Mouse (Mus musculus): ENCODE measurements around the gene Itpr3. TPM values are rescaled to one million over a fixed set of nuclear protein-coding genes. Genes with fewer than 3 reads are reported as not detected.
A peak's percentile ranks its signal among the peaks of the same experiment; 100 is the strongest.

Gene Itpr3
- polyA plus RNA-seq, 1 experiment from 2014 or later = 0.67 TPM

DNA sequence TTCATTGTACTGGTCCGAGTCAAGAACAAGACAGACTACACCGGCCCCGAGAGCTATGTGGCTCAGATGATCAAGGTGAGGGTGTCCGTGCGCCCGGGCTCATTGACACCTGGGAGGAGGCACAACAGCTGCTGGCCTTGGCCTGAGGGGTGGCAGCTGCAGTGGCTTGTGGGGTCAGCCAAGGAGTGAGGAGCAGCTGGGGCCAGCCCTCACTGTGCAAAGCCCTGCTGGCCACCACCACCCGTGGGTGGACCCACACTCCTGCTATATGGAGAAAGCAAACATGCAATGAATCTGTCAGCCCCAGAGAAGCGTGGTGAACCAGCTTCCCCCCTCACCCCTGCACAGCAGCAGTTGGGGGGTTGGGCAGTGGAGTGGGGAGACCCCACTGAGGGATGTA lies 62.9 kb downstream of the Itpr3 start:
- no peak overlapping the region for H3K9ac ChIP-seq
- 64% methylated on average over 8 of the region's 8 CpGs for WGBS (ENCODE audit: insufficient replicate concordance)
- H3K4me3 ChIP-seq (replicated peaks) = no peak overlapping the region
- ATAC-seq (ENCODE audit: insufficient read depth) = no peak
- peaks cover 30% of the 10 kb centered on the region for H3K36me3 ChIP-seq (replicated peaks)
- H3K4me1 ChIP-seq (replicated peaks) = peaks cover 43% of the 10 kb centered on the region
- no peaks in the 10 kb centered on the region for H3K27me3 ChIP-seq
- H3K9me3 ChIP-seq (replicated peaks) = no peaks in the 10 kb centered on the region
- H3K27ac ChIP-seq (replicated peaks) = no peak overlapping the region
- H3K4me2 ChIP-seq = no peak overlapping the region

DNA sequence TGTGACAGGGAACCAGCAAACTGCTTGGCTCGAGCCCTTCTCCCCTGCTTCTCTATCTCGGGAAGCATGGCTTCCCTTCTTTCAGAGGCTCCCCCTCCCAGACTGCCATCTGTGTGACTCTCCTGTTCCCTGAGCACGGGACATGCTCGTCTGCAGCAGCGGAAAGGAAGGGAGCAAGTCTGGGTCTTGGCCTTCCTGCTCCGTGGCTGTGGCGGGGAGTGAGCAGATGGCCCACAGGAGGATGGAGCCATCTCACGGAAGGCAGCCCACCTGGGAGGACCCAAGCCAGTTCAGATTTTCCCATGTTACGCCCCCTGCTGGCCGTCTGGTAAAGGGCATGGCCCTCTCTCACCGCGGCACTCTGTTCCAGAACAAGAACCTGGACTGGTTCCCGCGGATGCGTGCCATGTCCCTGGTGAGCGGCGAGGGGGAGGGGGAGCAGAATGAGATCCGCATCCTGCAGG lies 63.5 kb downstream of the Itpr3 start:
- peaks cover 43% of the 10 kb centered on the region for H3K4me1 ChIP-seq (replicated peaks)
- H3K9me3 ChIP-seq (replicated peaks) = no peaks in the 10 kb centered on the region
- no peak for ATAC-seq (ENCODE audit: insufficient read depth)
- H3K36me3 ChIP-seq (replicated peaks) = peaks cover 34% of the 10 kb centered on the region
- H3K9ac ChIP-seq = no peak overlapping the region
- no peak overlapping the region for H3K4me3 ChIP-seq (replicated peaks)
- no peaks in the 10 kb centered on the region for H3K27me3 ChIP-seq
- WGBS (ENCODE audit: insufficient replicate concordance) = 27% methylated on average over 18 of the region's 18 CpGs
- H3K27ac ChIP-seq (replicated peaks) = no peak overlapping the region
- H3K4me2 ChIP-seq = no peak overlapping the region

DNA sequence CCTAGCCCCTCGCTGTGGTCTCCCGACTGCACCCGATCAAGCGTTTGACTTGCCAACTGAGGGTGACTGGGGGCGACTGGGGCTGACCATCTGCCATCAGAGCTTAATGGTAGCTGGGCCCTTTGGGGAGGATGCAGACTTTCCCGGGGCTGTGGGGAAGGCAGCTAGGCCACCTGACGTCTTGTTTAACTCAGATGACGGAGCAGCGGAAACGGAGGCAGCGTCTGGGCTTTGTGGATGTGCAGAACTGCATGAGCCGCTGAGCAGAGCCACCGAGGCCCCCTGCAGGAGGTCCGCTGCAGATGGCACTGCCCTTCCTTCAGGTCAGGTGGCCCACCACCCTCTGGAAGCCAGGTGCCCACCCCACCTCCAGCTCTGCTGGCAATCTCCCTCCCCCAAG lies 64.2 kb downstream of the Itpr3 start:
- Histone ChIP-seq H3K36me3 (replicated peaks) (peaks cover 33% of the 10 kb centered on the region), H3K4me1 (replicated peaks) (peaks cover 43% of the 10 kb centered on the region), H3K9me3 (replicated peaks) (no peaks in the 10 kb centered on the region), H3K27ac (replicated peaks) (peak overlapping the region; percentile 68), H3K4me2 (no peak overlapping the region), H3K9ac (no peak overlapping the region), H3K27me3 (no peaks in the 10 kb centered on the region), H3K4me3 (replicated peaks) (no peak overlapping the region)
- ATAC-seq (ENCODE audit: insufficient read depth) = no peak
- 71% methylated on average over 14 of the region's 14 CpGs for WGBS (ENCODE audit: insufficient replicate concordance)

DNA sequence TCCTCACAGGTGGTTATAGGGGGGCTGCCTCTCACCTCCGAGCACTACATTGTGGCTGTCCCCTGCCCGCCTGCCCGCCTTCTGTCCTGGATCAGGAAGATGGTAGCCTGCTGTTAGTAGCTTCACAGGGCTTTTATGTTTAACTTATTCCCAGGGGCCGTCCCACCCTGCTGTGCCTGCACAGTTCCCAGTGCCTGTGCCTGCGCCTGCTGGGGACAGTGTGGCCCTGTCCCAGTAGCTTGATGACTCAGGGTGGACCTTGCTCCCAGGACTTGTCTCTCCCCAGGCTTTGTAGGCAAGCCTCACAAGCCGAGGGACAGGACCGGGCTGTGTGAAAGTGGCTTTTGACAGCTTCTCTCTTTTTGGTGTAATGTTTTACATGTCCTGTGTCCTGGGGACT lies 64.7 kb downstream of the Itpr3 start:
- WGBS (ENCODE audit: insufficient replicate concordance) = 80% methylated on average over 7 of the region's 7 CpGs
- Histone ChIP-seq H3K4me1 (replicated peaks) (peaks cover 47% of the 10 kb centered on the region), H3K36me3 (replicated peaks) (peaks cover 29% of the 10 kb centered on the region; the same call in 1 of the 2 replicates), H3K27ac (replicated peaks) (peak overlapping the region; percentile 68), H3K9me3 (replicated peaks) (no peaks in the 10 kb centered on the region), H3K9ac (no peak overlapping the region), H3K27me3 (no peaks in the 10 kb centered on the region), H3K4me3 (replicated peaks) (no peak overlapping the region), H3K4me2 (no peak overlapping the region)
- ATAC-seq (ENCODE audit: insufficient read depth) = peak; percentile 71

DNA sequence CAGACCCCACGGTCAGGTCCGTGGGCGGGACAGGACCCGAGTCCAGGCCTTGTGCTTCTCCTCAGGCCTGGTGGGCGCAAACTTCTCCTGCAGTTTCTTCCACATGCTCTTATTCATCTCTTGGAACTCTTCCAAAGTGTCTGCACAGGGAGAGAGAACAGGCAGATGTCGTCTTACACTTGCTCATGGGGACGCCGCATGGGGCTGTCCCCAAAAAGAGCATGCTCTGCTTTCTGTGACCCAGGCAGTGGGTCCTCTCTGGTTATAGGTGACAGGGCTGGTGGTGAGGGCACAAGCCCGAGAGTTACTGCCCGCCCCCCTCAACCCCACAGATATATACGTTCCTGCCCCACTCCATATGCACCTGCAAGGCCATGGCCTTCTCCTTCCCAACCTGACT lies 65.6 kb downstream of the Itpr3 start:
- Histone ChIP-seq H3K9ac (no peak overlapping the region), H3K4me2 (no peak overlapping the region), H3K27me3 (no peaks in the 10 kb centered on the region), H3K4me1 (replicated peaks) (peaks cover 49% of the 10 kb centered on the region), H3K4me3 (replicated peaks) (no peak overlapping the region), H3K27ac (replicated peaks) (no peak overlapping the region), H3K9me3 (replicated peaks) (no peaks in the 10 kb centered on the region), H3K36me3 (replicated peaks) (peaks cover 29% of the 10 kb centered on the region; the same call in 1 of the 2 replicates)
- WGBS (ENCODE audit: insufficient replicate concordance) = 78% methylated on average over 11 of the region's 11 CpGs
- ATAC-seq (ENCODE audit: insufficient read depth) = no peak

DNA sequence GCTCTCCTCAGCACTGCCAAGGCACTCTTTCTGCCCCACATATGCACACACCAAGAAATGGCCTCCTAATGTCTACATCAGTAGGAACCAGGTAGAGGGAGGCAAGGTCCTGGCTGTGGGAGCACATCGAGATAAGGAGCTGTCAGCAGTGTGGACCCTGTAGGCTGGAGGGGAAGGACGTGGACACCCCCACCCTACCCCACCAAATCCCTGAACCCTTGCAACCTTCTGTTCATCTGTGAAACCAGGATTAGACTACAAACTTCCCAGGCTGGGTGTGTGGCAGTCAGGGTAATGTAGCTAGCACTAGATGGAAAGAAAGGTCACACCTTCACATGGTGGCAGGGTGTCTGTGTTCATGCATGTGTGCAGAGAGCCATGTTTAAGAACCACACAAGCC lies 66.0 kb downstream of the Itpr3 start:
- H3K9ac ChIP-seq = no peak overlapping the region
- peaks cover 29% of the 10 kb centered on the region; the same call in 1 of the 2 replicates for H3K36me3 ChIP-seq (replicated peaks)
- no peak for ATAC-seq (ENCODE audit: insufficient read depth)
- H3K27me3 ChIP-seq = no peaks in the 10 kb centered on the region
- no peaks in the 10 kb centered on the region for H3K9me3 ChIP-seq (replicated peaks)
- H3K27ac ChIP-seq (replicated peaks) = no peak overlapping the region
- H3K4me2 ChIP-seq = no peak overlapping the region
- no peak overlapping the region for H3K4me3 ChIP-seq (replicated peaks)
- peaks cover 49% of the 10 kb centered on the region for H3K4me1 ChIP-seq (replicated peaks)
- 53% methylated on average over 2 of the region's 2 CpGs for WGBS (ENCODE audit: insufficient replicate concordance)

DNA sequence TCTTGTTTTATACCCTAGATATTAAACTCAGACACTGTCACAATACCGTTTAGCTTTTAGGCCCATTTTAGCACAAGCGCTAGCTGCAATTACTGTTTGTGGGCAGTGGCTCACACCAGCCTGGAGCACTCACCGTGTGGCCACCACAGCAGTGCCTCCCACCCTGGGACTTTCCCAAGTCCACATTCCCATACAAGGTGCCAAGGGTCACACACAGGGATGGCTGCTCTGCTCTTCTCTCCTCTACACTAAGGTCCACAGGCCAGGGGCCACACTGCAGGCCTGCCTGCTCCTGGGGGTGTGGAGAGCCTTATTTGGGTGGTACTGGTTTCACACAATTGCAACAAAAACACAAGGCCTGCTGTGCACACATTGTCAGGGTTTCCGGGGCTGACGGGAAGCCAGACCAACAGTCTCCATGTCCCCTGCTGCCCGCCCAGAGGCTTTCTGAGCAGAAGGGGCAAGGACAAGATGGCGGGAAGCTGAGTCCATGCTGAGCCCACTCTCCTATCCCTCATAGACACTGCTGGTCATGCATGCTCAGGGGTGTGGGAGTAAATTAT lies 66.8 kb downstream of the Itpr3 start:
- Histone ChIP-seq H3K27ac (replicated peaks) (peak overlapping the region; percentile 35; the same call in 1 of the 2 replicates), H3K4me3 (replicated peaks) (no peak overlapping the region), H3K27me3 (no peaks in the 10 kb centered on the region), H3K9ac (no peak overlapping the region), H3K4me2 (no peak overlapping the region), H3K4me1 (replicated peaks) (peaks cover 55% of the 10 kb centered on the region), H3K36me3 (replicated peaks) (peaks cover 29% of the 10 kb centered on the region; the same call in 1 of the 2 replicates), H3K9me3 (replicated peaks) (no peaks in the 10 kb centered on the region)
- WGBS (ENCODE audit: insufficient replicate concordance) = 75% methylated on average over 7 of the region's 7 CpGs
- peak; percentile 61 for ATAC-seq (ENCODE audit: insufficient read depth)

DNA sequence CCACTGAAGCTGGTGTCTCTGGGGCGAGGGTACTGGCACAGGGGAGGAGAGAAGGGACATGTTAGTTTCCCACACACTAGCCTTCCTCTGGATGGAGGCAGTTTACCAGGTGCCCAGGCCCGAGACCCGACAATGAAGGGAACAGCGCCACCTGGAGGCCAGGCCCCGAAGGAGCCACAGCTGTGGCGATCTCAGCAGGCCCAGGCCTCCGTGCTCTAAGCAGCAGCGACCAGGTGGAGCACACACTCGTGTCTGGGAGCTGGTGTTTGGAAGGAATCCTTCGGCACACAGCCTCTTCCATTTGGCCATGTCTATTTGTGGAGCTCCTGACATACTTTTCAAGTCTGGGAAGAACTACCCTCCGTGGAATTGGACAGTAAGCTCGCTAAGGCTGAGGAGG lies 68.1 kb downstream of the Itpr3 start:
- ATAC-seq (ENCODE audit: insufficient read depth) = no peak
- 33% methylated on average over 12 of the region's 12 CpGs for WGBS (ENCODE audit: insufficient replicate concordance)
- Histone ChIP-seq H3K27me3 (no peaks in the 10 kb centered on the region), H3K4me2 (no peak overlapping the region), H3K9me3 (replicated peaks) (no peaks in the 10 kb centered on the region), H3K9ac (no peak overlapping the region), H3K27ac (replicated peaks) (no peak overlapping the region), H3K4me3 (replicated peaks) (no peak overlapping the region), H3K36me3 (replicated peaks) (peaks cover 29% of the 10 kb centered on the region; the same call in 1 of the 2 replicates), H3K4me1 (replicated peaks) (peaks cover 58% of the 10 kb centered on the region)

DNA sequence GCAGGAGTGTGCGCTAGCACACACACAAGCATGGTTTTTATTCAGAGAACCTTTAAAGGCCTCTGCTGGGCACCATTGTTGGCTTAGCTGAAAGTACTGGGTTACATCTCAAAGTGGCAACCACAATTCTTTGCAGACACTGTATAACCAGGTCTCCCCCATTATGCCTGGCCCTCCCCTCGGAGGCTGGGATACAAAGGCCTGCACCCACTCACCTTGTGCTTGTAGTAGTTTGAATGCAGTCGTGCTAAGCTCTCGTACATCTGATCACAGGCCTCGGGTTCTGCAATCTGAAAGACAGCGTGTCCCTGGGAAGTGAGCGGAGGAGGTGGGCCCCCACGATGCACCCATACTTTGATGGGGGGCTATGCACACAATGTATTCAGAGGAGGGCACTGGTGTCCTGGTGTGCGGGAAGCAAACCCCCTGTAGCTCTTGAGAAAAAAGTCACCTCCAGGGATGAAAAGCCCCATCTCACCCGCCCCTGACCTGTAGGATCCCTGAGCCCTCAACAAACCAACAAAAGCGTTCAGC lies 68.6 kb downstream of the Itpr3 start:
- H3K9me3 ChIP-seq (replicated peaks) = no peaks in the 10 kb centered on the region
- no peak overlapping the region for H3K4me2 ChIP-seq
- ATAC-seq (ENCODE audit: insufficient read depth) = no peak
- H3K9ac ChIP-seq = no peak overlapping the region
- no peak overlapping the region for H3K4me3 ChIP-seq (replicated peaks)
- no peak overlapping the region for H3K27ac ChIP-seq (replicated peaks)
- peaks cover 57% of the 10 kb centered on the region for H3K4me1 ChIP-seq (replicated peaks)
- H3K27me3 ChIP-seq = no peaks in the 10 kb centered on the region
- WGBS (ENCODE audit: insufficient replicate concordance) = 79% methylated on average over 11 of the region's 11 CpGs
- peaks cover 29% of the 10 kb centered on the region; the same call in 1 of the 2 replicates for H3K36me3 ChIP-seq (replicated peaks)

DNA sequence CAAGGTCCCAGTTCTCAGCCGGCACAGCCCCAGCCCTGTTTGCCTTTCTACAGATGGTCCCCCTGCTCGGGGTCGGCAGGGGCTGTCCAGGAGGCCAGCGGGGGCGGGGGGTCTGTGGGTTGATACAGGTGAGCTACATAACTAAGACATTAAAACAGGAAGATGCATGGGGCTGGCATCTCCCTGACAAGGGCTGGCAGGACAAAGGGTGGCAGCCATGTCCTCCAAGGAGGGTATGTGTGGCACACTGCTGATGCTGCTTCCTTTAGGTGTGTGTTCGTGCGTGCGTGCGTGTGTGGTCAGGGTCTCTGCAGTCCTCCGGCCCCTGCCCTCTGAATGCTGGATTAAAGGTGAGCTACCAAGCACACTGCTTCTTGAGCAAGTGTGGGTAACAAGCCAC lies 69.9 kb downstream of the Itpr3 start:
- Histone ChIP-seq H3K4me2 (no peak overlapping the region), H3K9ac (no peak overlapping the region), H3K27ac (replicated peaks) (no peak overlapping the region), H3K27me3 (no peaks in the 10 kb centered on the region), H3K4me3 (replicated peaks) (no peak overlapping the region), H3K9me3 (replicated peaks) (no peaks in the 10 kb centered on the region), H3K4me1 (replicated peaks) (peaks cover 60% of the 10 kb centered on the region), H3K36me3 (replicated peaks) (peaks cover 25% of the 10 kb centered on the region; the same call in 1 of the 2 replicates)
- ATAC-seq (ENCODE audit: insufficient read depth) = no peak
- 73% methylated on average over 10 of the region's 10 CpGs for WGBS (ENCODE audit: insufficient replicate concordance)

DNA sequence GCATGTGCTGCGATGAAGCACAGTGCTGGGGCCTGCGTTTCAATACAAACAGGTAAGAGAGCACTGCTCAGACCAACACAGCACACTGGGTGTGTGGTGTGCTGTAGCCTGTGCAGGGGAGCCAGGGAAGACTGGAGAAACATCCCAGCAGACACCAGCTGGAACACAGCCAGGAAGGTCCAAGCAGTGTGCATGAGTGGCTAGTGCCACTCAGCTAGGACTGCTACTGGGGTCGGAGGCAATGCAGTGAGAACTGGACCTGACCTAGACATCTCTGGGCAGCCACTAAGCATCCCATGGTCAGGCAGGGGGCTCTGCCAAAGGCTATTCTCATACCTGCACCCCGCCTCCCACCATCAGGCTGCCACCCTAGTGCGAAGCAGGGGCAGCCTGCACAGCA lies 71.1 kb downstream of the Itpr3 start:
- ATAC-seq (ENCODE audit: insufficient read depth) = no peak
- Histone ChIP-seq H3K36me3 (replicated peaks) (peaks cover 12% of the 10 kb centered on the region; the same call in 1 of the 2 replicates), H3K27me3 (no peaks in the 10 kb centered on the region), H3K4me1 (replicated peaks) (peaks cover 63% of the 10 kb centered on the region), H3K27ac (replicated peaks) (no peak overlapping the region), H3K9ac (no peak overlapping the region), H3K9me3 (replicated peaks) (no peaks in the 10 kb centered on the region), H3K4me2 (no peak overlapping the region), H3K4me3 (replicated peaks) (no peak overlapping the region)
- 81% methylated on average over 5 of the region's 5 CpGs for WGBS (ENCODE audit: insufficient replicate concordance)

DNA sequence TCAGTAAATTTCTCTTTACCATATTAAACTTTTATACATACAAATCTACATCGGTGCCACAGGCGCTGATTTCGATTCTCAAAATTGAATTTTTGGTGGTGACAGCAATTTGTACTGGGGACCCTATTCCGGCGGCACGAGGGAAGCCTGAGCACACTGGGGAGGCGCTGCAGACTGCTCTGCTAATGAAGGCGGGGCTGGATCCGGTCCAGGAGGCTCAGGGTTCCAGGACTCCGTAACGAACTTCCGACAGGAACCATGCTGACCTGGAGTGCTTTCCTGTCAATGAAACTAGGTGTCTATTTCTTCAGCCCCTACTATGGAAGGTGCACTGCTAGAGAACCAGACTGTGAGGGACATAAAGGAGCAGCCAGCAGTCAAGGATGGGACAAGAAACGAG lies 72.2 kb downstream of the Itpr3 start:
- Histone ChIP-seq H3K27ac (replicated peaks) (no peak overlapping the region), H3K4me1 (replicated peaks) (peaks cover 61% of the 10 kb centered on the region), H3K36me3 (replicated peaks) (0 out of 2 replicates have a peak, but pooled peaks cover 5% of the 10 kb centered on the region), H3K4me2 (no peak overlapping the region), H3K27me3 (no peaks in the 10 kb centered on the region), H3K4me3 (replicated peaks) (no peak overlapping the region), H3K9ac (no peak overlapping the region), H3K9me3 (replicated peaks) (no peaks in the 10 kb centered on the region)
- no peak for ATAC-seq (ENCODE audit: insufficient read depth)
- WGBS (ENCODE audit: insufficient replicate concordance) = 82% methylated on average over 13 of the region's 13 CpGs
